Mouse (Mus musculus) embryonic stem cell, embryonic (primary cell): ENCODE measurements at regions not wholly inside any gene's neighbourhood (a gene's known extent, or its start where the extent isn't known, plus 50 kb on each side); places are given as distances from the start of the nearest gene placed in this dataset.

Experiments used
- CTCF ChIA-PET, 4 experiments: fragments of 300-600 bp in 2 of 4; fragments of 350-600 bp in 2 of 4; sonication (Branson Sonifier 250); formaldehyde crosslinking; loops; one replicate each; lab custom pipeline; 2022; ENCODE audit warnings: inconsistent platforms in 2 of 4; lab: Charles Lee
- POLR2A ChIA-PET, 4 experiments: fragments of 300-600 bp in 2 of 4; fragments of 350-600 bp in 2 of 4; sonication (Branson Sonifier 250); formaldehyde crosslinking; loops; one replicate each; lab custom pipeline; 2022; ENCODE audit warnings: antibody characterized with exemption in 4 of 4, inconsistent platforms in 1 of 4; lab: Charles Lee

GRCm38 (mm10) chr12:107046496-107046895 is 441.9 kb upstream of the 3110018I06Rik start:
- CTCF ChIA-PET: no interaction called here
- POLR2A ChIA-PET: no interaction called here

GRCm38 (mm10) chr12:107047059-107047531 is 441.3 kb upstream of the 3110018I06Rik start:
- ChIA-PET CTCF (no interaction called here), POLR2A (interaction anchor here in 2 of 4 experiments (0.6 kb wide), 2 partner anchors 74 to 868 kb away, joined by 3 read pairs; no protein-coding TSS in a partner anchor)

GRCm38 (mm10) chr12:107050891-107051635 is 437.4 kb upstream of the 3110018I06Rik start:
- POLR2A ChIA-PET: interaction anchor here in 1 of 4 experiments (0.7 kb wide), 1 partner anchor 23 kb away, joined by 3 read pairs; no protein-coding TSS in a partner anchor
- CTCF ChIA-PET: no interaction called here

DNA sequence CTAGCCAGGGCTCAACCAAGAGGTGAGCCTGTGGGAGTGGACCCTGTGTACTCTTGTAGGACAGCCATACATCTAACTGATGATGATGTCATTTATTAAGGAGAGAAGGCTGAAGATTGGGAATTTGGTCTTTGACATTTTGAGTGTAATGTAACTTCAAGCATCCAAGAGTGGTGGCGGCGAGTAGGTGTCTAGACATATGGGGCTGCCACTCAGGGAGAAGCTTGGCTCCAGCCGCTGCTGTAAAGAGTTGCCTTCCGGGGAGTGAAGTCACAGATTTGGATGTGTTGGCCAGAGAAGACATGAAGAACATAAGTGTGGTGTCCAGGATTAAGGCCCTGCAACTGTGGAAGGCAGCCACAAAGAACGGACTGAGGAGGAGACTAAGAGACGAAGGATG is 436.3 kb upstream of the 3110018I06Rik start:
- ChIA-PET CTCF (no interaction called here), POLR2A (no interaction called here)

DNA sequence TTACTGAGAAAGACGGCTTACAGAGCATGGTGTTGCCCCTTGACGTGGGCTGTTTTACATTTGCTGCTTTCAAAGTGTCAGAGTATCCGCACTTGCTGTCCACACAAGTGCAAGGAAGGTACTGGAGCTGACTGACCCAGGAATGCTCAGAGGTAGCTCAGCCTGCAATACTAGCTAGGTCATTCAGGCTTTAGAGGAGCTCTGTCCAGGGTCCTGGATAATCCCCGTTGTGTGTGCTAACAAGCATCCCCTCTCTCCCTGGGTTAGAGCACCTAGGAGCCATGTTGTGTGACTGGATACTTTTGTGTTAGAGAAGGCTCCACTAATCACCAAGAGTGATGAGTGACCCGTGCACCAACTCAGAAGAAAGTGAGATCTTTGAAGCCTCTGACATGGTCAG is 431.9 kb upstream of the 3110018I06Rik start:
- POLR2A ChIA-PET: no interaction called here

GRCm38 (mm10) chr12:107060514-107060913 is 427.9 kb upstream of the 3110018I06Rik start:
- ChIA-PET CTCF (interaction anchor here in 1 of 4 experiments (0.7 kb wide), 1 partner anchor 158 kb away, joined by 4 read pairs; no protein-coding TSS in a partner anchor), POLR2A (no interaction called here)

More for the DNA sequence above, 431.9 kb upstream of the 3110018I06Rik start:
- CTCF ChIA-PET: no interaction called here

DNA sequence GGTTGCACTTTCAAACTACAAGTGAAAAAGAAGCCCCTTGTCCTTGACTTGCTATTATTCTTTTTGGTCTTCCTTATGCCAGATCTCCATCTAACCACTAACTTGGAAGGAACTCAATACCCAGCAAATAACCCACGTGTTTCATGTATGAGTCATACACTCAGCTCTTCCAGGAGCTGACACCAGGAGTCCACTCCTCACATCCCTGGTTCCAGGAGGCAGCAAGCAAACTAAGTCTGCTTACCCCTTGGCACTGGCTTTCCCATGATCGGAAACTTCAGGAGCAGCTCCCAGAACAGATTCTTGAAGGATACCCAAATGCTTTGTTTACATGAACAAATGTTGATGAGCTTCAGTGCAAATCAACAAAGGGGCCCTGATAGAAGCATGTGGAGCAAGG is 421.1 kb upstream of the 3110018I06Rik start:
- CTCF ChIA-PET: no interaction called here
- POLR2A ChIA-PET: no interaction called here

- ChIA-PET POLR2A (no interaction called here), CTCF (no interaction called here)
Measured at GRCm38 (mm10) chr12:107082541-107082940, 405.9 kb upstream of the 3110018I06Rik start.

DNA sequence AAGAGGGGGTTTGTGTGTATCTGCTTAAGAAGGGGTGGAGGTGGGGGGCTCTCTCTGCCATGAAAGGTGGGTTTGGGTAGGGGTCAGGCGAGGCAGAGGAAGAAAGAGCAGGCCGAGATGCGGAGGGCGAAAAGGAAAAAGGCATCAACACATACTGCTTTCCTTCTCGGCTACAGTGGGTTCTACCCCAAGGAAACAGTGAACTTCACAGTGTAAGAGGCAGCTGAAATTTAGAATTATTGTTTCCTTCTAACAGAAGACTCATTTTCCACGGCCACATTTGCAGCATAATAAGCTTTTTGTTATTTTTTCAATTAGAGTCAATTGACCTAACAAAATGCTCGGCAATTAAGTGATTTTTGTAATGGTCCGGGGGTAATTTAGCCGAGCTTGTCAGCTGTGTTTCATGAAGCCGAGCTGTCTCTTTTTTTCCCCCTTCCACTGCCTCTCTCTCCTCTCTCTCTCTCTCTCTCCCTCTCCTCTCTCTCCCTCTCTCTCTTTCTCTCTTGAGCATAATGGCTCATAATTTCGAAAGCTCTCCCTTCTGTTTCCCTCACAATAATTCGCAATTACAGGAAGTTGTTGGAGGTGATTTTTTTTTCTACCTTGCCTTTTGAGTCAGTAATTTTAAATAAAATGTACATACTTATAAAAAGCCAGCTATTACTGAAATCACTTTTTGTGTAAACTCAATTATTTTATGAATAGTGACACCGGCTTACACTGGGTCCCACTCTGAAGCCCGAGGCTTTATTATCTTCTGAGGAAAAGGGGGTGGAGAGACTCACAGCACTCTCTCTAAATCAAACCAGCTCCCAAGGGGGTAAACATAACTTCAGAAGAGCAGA is 403.1 kb upstream of the 3110018I06Rik start:
- CTCF ChIA-PET: interaction anchor here in 2 of 4 experiments (0.6 to 1.1 kb wide), 2 partner anchors 122 to 645 kb away, joined by 3 to 4 read pairs; no protein-coding TSS in a partner anchor
- POLR2A ChIA-PET: interaction anchor here in 1 of 4 experiments (0.6 kb wide), 1 partner anchor 57 kb away, joined by 3 read pairs; no protein-coding TSS in a partner anchor

DNA sequence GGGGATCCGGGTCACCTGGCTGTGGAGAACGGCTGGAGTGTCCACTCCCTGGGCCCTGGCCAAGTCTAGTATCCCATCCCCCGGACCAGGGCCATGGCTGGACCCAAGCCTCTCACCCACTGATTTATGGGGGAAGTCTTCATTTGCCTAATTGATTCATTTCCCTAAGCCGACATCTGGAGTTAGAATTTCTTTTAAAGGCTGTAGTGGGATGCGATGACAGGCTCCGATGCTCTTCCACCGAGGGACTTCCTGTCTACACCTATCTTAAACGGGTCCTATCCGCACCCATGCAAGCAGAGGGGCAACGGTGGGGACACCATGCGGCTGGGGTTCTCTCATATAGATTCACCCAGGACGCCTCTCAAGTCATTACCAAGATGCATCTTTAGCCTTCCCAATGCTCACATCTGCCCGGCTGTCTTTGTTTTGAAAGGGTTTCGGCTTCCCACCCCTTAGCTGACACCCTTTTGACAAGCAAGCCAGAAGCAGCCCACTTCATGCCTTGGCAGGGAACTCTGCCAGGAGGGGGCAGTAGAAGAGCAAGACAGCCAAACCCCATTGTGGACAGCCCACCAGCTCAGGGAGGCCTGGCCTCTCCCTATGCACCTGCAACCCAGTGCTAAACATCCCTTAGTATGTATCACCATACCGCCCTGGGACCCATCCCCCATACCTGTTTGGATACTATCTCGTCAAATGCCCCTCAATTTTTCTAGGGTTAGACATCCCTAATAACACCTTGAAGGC is 402.4 kb upstream of the 3110018I06Rik start:
- CTCF ChIA-PET: interaction anchor here in 2 of 4 experiments (0.6 to 1.2 kb wide), 3 partner anchors 123 to 1123 kb away, joined by 3 to 4 read pairs (median 3); no protein-coding TSS in a partner anchor
- POLR2A ChIA-PET: interaction anchor here in 2 of 4 experiments (0.6 kb wide), 2 partner anchors 57 to 463 kb away, joined by 3 read pairs; no protein-coding TSS in a partner anchor

DNA sequence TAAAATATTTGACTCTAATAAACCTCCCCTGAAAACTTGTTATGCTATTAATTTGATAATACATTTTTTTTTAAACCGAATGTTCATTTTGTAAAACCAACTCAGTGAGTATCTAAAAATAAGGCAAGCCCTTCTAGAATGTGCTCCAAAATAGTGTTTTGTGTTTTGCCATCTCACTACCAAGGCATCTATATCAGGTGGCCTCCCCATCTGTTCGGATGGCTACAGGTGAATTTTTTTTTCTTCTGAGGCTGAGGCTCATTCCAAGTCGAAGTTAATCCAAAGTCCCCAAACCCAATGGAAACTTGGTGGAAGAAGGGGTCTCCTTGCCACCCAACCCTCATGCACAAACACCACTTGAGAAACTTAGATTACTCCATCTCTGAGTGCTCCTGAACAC is 396.3 kb upstream of the 3110018I06Rik start:
- POLR2A ChIA-PET: interaction anchor here in 1 of 4 experiments (0.7 kb wide), 1 partner anchor 969 kb away, joined by 4 read pairs; no protein-coding TSS in a partner anchor
- CTCF ChIA-PET: no interaction called here

- CTCF ChIA-PET: interaction anchor here in 1 of 4 experiments (0.6 to 0.7 kb wide), 2 partner anchors 53 to 711 kb away, joined by 3 to 6 read pairs; no protein-coding TSS in a partner anchor
- POLR2A ChIA-PET: no interaction called here
Measured at GRCm38 (mm10) chr12:107093326-107093725, 395.1 kb upstream of the 3110018I06Rik start.

GRCm38 (mm10) chr12:107095409-107095808 is 393.0 kb upstream of the 3110018I06Rik start:
- CTCF ChIA-PET: no interaction called here
- POLR2A ChIA-PET: no interaction called here

GRCm38 (mm10) chr12:107104570-107104969 is 383.9 kb upstream of the 3110018I06Rik start:
- ChIA-PET POLR2A (no interaction called here), CTCF (no interaction called here)

- POLR2A ChIA-PET: interaction anchor here in 1 of 4 experiments (0.6 kb wide), 1 partner anchor 823 kb away, joined by 3 read pairs; no protein-coding TSS in a partner anchor
- CTCF ChIA-PET: no interaction called here
Measured at GRCm38 (mm10) chr12:107105017-107105416, 383.4 kb upstream of the 3110018I06Rik start.

GRCm38 (mm10) chr12:107111908-107112770 is 376.3 kb upstream of the 3110018I06Rik start:
- ChIA-PET POLR2A (no interaction called here), CTCF (no interaction called here)

- CTCF ChIA-PET: no interaction called here
- POLR2A ChIA-PET: no interaction called here
Measured at GRCm38 (mm10) chr12:107118364-107118763, 370.1 kb upstream of the 3110018I06Rik start.

DNA sequence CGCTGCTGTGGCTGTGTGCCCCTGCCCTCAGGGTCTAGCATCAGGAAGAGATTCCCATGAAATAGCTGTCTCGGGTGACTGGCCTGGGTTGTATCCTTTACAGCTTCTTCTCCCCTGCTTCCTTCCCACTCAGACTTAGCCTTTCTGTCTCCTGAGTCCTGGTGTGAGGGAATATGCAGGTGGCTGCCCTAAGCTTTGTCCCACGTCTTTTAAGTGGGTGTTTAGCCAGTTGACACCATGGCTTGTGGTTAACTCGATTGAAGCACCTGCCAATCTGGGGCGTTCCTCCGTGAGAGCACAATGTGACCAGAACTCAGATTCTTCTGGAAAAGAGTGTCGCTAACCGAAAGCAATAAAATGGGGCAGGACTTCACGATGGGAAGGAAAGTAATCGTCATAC is 369.4 kb upstream of the 3110018I06Rik start:
- ChIA-PET CTCF (interaction anchor here in 1 of 4 experiments (0.6 kb wide), 1 partner anchor 337 kb away, joined by 5 read pairs; no protein-coding TSS in a partner anchor), POLR2A (no interaction called here)
